Mouse (Mus musculus) mature B cell (primary cell): Measurements from ENCODE around the gene Zscan4c.
"Not testable (repeated sequence)": the region's sequence is repeated elsewhere in the genome, so short reads cannot be mapped to it uniquely, and the experiment has no call there.

Experiments used
- in situ Hi-C: fragments of 300-500 bp; cut with MboI; formaldehyde crosslinking; loops from 2 replicates; pipeline ENCODE4 v1.14.3; 2019

The Zscan4c gene

DNA sequence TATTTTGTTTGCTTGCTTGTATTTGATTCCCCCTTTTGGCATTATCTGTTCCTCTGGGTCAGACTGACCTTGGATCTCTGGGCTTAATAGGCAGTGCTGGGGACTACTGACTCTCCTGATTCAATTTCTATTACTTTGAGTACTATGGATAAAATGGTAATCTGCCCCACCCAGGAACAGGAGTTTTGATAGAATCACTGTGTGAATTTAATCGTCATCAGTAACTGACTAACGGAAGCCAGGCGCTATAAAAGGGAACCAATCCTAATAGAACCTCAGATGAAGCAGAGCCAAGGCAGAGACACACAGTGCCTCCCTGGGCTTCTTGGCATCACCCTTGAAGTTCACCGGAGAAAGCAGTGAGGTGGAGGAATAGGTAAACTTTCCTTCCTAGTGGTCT is at the start of gene Zscan4c:
TSS of gene Zscan4c (plus strand) at position 301 of the 400 bp plus-strand sequence.
- in situ Hi-C loops: not testable (repeated sequence)
